Mouse (Mus musculus) hindbrain, embryonic 15.5 days (tissue): ENCODE measurements at regions not wholly inside any gene's neighbourhood (a gene's known extent, or its start where the extent isn't known, plus 50 kb on each side); places are given as distances from the start of the nearest gene placed in this dataset.

Source experiments
- ATAC-seq: fragments of 200-750 bp; cut with Nextera tagmentation; 2 replicates; pipeline ENCODE4 v1.8.0; 2017; ENCODE audit warnings: low read depth, moderate number of reproducible peaks, moderate TSS enrichment; ENCODE audit not compliant: low FRiP score
- H3K27ac ChIP-seq: fragments of 300-500 bp; sonication (generic); replicated peaks from 2 replicates; pipeline ENCODE4 v1.5.1; 2015; ENCODE audit warnings: mild to moderate bottlenecking, inconsistent platforms
- H3K27me3 ChIP-seq: fragments of 300-500 bp; sonication (generic); 2 replicates; pipeline ENCODE4 v1.6.1; 2015; ENCODE audit warnings: control low read depth, inconsistent platforms
- H3K36me3 ChIP-seq: fragments of 300-500 bp; sonication (generic); 2 replicates; pipeline ENCODE4 v1.6.1; 2015; ENCODE audit warnings: control low read depth, inconsistent platforms
- H3K4me1 ChIP-seq: fragments of 300-500 bp; sonication (generic); replicated peaks from 2 replicates; pipeline ENCODE4 v1.6.1; 2015; ENCODE audit warnings: control low read depth, inconsistent platforms
- H3K4me2 ChIP-seq: fragments of 300-500 bp; sonication (generic); 2 replicates; pipeline ENCODE4 v1.6.1; 2015; ENCODE audit warnings: moderate library complexity, mild to moderate bottlenecking, inconsistent platforms
- H3K4me3 ChIP-seq: fragments of 300-500 bp; sonication (generic); 2 replicates; pipeline ENCODE4 v1.5.1; 2015; ENCODE audit warnings: mild to moderate bottlenecking, inconsistent platforms
- H3K9ac ChIP-seq: fragments of 300-500 bp; sonication (generic); 2 replicates; pipeline ENCODE4 v1.6.1; 2015; ENCODE audit warnings: inconsistent platforms
- H3K9me3 ChIP-seq: fragments of 300-500 bp; sonication (generic); 2 replicates; pipeline ENCODE4 v1.6.1; 2016; ENCODE audit warnings: control low read depth, inconsistent platforms
- WGBS: fragments of 180-500 bp; shearing (Covaris S2); methylation state at CpG from one replicate; pipeline ENCODE4 v1.1.7; 2015; 5-methylcytosine and 5-hydroxymethylcytosine counted together

DNA sequence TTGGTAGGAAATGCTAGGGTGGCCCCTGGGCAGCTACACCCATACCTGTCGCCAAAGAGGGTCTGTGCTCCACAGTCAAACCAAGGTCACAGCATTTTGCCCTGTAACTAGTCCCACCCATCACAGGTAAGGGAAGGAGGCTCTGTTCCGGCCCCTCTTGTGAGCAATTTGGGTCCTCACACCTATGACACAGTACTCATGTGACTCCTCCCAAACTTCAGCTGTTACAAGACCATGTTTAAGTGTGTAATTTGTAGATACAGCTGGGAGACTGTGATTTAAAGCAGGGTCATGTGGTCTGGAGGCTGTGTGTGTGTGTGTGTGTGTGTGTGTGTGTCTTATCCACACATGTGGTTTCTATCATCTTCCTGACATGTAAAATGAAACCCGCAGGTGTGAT lies 306.3 kb upstream of the Atp5g3 start:
- 94% methylated on average over 3 of the region's 3 CpGs for WGBS
- H3K36me3 ChIP-seq: no peaks in the 10 kb centered on the region
- H3K4me2 ChIP-seq: no peak overlapping the region
- no peak overlapping the region for H3K9ac ChIP-seq
- no peaks in the 10 kb centered on the region for H3K9me3 ChIP-seq
- H3K4me3 ChIP-seq: no peak overlapping the region
- no peaks in the 10 kb centered on the region for H3K4me1 ChIP-seq
- no peak overlapping the region for H3K27ac ChIP-seq
- no peaks in the 10 kb centered on the region for H3K27me3 ChIP-seq
- no peak for ATAC-seq

GRCm38 (mm10) chr2:74210210-74210609 lies 299.1 kb upstream of the Atp5g3 start:
- peak; percentile 42; the same call in 1 of the 2 replicates for ATAC-seq
- Histone ChIP-seq H3K27ac (no peak overlapping the region), H3K4me2 (no peak overlapping the region), H3K4me3 (no peak overlapping the region), H3K36me3 (no peaks in the 10 kb centered on the region), H3K9ac (no peak overlapping the region), H3K9me3 (no peaks in the 10 kb centered on the region), H3K4me1 (peaks cover 9% of the 10 kb centered on the region), H3K27me3 (no peaks in the 10 kb centered on the region)
- 37% methylated on average over 9 of the region's 9 CpGs for WGBS

DNA sequence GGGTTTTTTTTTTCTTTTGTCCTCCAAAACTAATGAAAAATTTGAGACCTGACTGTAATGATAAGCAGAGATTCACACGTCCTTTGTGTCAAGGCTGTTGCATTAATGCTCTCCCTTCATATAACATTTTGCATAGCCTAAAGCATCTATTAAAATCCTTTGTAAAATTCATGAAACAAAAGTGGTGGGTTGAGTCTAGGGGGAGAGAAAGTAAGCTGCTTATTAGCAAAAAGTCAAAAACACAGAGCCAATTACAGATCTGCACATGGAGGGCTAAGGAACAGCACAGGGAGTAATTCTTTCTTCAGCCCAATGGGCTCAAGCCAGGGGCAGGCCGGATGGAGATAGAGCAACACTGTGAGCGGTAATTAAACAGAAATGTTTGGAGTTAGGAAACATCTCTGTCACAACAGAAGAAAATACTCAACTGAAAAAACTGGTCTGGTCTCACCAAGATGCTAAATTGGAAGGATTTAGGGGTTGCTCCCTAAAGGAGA lies 298.3 kb upstream of the Atp5g3 start:
- WGBS: 54% methylated on average over 3 of the region's 3 CpGs
- H3K27ac ChIP-seq: no peak overlapping the region
- H3K27me3 ChIP-seq: no peaks in the 10 kb centered on the region
- H3K4me3 ChIP-seq: no peak overlapping the region
- H3K9ac ChIP-seq: no peak overlapping the region
- H3K4me2 ChIP-seq: no peak overlapping the region
- no peaks in the 10 kb centered on the region for H3K9me3 ChIP-seq
- no peaks in the 10 kb centered on the region for H3K36me3 ChIP-seq
- no peak for ATAC-seq
- peaks cover 9% of the 10 kb centered on the region for H3K4me1 ChIP-seq

- H3K27ac ChIP-seq: no peak overlapping the region
- 54% methylated on average over 10 of the region's 10 CpGs for WGBS
- no peak overlapping the region for H3K9ac ChIP-seq
- no peak overlapping the region for H3K4me3 ChIP-seq
- H3K4me2 ChIP-seq: no peak overlapping the region
- H3K27me3 ChIP-seq: no peaks in the 10 kb centered on the region
- ATAC-seq: no peak
- no peaks in the 10 kb centered on the region for H3K36me3 ChIP-seq
- peaks cover 9% of the 10 kb centered on the region for H3K4me1 ChIP-seq
- H3K9me3 ChIP-seq: no peaks in the 10 kb centered on the region
These were observed 296.3 kb upstream of the Atp5g3 start for GRCm38 (mm10) chr2:74207440-74207839.

GRCm38 (mm10) chr2:74202776-74203175 lies 291.6 kb upstream of the Atp5g3 start:
- Histone ChIP-seq H3K4me2 (no peak overlapping the region), H3K27me3 (no peaks in the 10 kb centered on the region), H3K27ac (no peak overlapping the region), H3K4me3 (no peak overlapping the region), H3K36me3 (no peaks in the 10 kb centered on the region), H3K9me3 (no peaks in the 10 kb centered on the region), H3K4me1 (peaks cover 13% of the 10 kb centered on the region; the same call in 1 of the 2 replicates), H3K9ac (no peak overlapping the region)
- no peak for ATAC-seq
- 66% methylated on average over 3 of the region's 3 CpGs for WGBS

GRCm38 (mm10) chr2:74201608-74202323 lies 290.6 kb upstream of the Atp5g3 start:
- ATAC-seq: no peak
- no peaks in the 10 kb centered on the region for H3K36me3 ChIP-seq
- WGBS: 28% methylated on average over 11 of the region's 11 CpGs

DNA sequence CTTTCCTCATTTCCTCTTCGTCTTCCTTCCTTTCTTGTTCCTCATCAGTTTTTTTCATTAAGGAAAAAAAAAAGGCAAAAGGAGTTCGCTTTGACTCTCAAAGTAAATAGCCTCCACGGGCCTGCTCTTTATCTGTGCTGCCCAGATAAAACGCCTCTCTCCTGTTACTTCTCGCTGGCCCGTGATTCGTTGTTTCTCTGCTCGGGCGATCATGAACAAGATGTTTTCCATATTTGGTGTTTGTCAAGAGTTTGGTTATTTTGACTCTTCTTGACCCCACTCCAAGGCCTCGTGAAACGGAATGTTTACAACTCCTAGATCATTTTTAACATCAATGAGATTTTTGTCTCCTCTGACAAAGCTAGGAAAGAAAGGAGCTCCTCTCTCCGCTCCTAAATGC lies 288.4 kb upstream of the Atp5g3 start:
- H3K27ac ChIP-seq: no peak overlapping the region
- no peak overlapping the region for H3K4me2 ChIP-seq
- no peaks in the 10 kb centered on the region for H3K27me3 ChIP-seq
- H3K36me3 ChIP-seq: no peaks in the 10 kb centered on the region
- no peak overlapping the region for H3K4me3 ChIP-seq
- H3K9ac ChIP-seq: no peak overlapping the region
- ATAC-seq: no peak
- H3K9me3 ChIP-seq: no peaks in the 10 kb centered on the region
- 55% methylated on average over 12 of the region's 12 CpGs for WGBS
- peaks cover 9% of the 10 kb centered on the region; the same call in 1 of the 2 replicates for H3K4me1 ChIP-seq

More at GRCm38 (mm10) chr2:74201608-74202323, 290.6 kb upstream of the Atp5g3 start:
- no peak overlapping the region for H3K4me3 ChIP-seq
- H3K27ac ChIP-seq: no peak overlapping the region
- H3K9me3 ChIP-seq: no peaks in the 10 kb centered on the region
- no peaks in the 10 kb centered on the region for H3K27me3 ChIP-seq
- H3K4me1 ChIP-seq: peaks cover 9% of the 10 kb centered on the region; the same call in 1 of the 2 replicates
- no peak overlapping the region for H3K4me2 ChIP-seq
- H3K9ac ChIP-seq: no peak overlapping the region

DNA sequence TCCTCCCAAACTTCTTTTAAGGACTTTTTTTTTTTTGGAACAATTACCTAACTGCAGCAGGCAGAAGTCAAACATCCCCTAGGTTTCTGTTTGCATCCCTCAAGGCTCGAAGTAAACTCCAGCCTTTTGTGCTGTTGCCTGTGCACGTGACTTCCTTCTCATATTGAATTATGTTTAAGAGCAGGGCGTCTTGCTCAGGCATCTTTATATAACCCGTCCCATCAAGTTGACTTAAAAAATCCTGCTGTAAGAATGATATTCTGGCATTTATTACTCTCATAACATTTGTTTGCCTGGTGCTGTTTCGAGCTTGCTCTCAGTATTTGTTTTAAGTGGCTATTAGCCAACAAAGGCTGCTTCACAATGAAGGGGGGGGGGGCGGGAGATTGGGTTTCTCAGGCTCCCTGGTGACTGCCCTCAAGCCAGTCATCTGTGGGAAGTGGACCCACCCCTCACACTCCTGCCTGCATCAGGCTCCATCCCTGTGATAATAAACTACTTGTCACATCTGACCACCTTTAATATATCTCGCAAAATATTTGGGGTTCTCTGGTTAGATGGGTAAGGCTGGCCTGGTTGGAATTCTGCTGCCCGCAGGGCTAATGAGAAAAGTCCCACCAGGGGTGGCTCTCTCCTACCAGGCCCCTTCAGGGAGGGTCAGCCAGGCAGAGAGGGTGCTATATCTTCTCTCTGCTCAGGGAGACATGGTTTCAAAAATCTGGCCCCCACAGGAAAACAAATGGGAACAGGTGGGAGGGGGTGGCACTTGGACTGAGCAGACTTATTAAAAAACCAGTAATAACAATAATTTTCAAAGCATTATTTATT lies 277.1 kb upstream of the Atp5g3 start:
- Histone ChIP-seq H3K4me2 (no peak overlapping the region), H3K4me1 (no peaks in the 10 kb centered on the region), H3K27ac (no peak overlapping the region), H3K27me3 (no peaks in the 10 kb centered on the region), H3K4me3 (no peak overlapping the region), H3K36me3 (no peaks in the 10 kb centered on the region), H3K9ac (no peak overlapping the region), H3K9me3 (no peaks in the 10 kb centered on the region; the same call in 1 of the 2 replicates)
- 30% methylated on average over 8 of the region's 8 CpGs for whole genome bisulfite sequencing
- ATAC-seq: no peak

- no peaks in the 10 kb centered on the region for H3K36me3 ChIP-seq
- ATAC-seq: no peak
- H3K9me3 ChIP-seq: no peaks in the 10 kb centered on the region
- WGBS: 77% methylated on average over 1 of the region's 1 CpGs
- H3K27ac ChIP-seq: no peak overlapping the region
- no peak overlapping the region for H3K4me2 ChIP-seq
- no peaks in the 10 kb centered on the region for H3K27me3 ChIP-seq
- no peaks in the 10 kb centered on the region for H3K4me1 ChIP-seq
- no peak overlapping the region for H3K9ac ChIP-seq
- no peak overlapping the region for H3K4me3 ChIP-seq
These were observed 267.0 kb upstream of the Atp5g3 start for GRCm38 (mm10) chr2:74178106-74178505.

DNA sequence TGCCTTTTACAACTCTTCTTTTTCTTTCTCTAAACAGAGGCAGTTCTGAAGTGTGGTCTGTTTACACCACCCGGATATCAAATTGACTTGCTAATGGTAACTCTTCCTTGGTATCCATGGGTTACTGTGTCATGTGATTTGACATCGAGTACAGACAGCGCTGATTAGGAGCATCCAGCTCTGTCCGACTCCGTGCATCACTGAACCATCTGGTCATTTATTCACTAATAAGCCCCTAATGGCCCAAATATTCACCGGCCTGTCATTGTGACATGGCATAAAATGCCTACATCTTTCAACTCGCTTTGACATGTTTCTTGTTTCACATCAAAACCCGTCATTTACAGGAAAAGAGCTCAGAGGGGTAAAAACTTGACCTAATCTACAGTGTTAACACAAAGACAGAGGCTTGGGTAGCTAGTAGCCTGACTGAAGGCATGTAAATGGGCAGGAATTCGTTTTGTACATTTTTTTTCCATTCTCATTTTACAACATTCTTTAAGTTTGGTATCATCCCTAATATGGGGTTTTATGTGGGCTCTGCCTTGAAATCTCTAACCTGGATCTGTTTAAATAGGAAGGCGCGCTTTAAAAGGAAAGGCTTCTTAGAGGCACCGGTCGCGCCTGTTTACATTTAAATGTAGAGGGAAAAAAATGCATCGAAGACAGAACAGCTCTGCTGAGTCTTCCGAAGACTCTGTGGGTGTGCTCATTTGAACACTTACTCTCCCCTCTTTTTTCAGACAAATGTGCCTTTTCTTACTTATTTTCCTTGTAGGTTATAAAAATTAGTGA lies 257.8 kb upstream of the Atp5g3 start:
- Histone ChIP-seq H3K4me3 (no peak overlapping the region), H3K27ac (no peak overlapping the region), H3K36me3 (no peaks in the 10 kb centered on the region), H3K4me2 (peak overlapping the region; percentile 27; the same call in 1 of the 2 replicates), H3K4me1 (peaks cover 13% of the 10 kb centered on the region), H3K27me3 (no peaks in the 10 kb centered on the region), H3K9ac (no peak overlapping the region), H3K9me3 (no peaks in the 10 kb centered on the region)
- WGBS: 21% methylated on average over 16 of the region's 16 CpGs
- peak; percentile 80 for ATAC-seq

- no peak for ATAC-seq
- Histone ChIP-seq H3K36me3 (no peaks in the 10 kb centered on the region), H3K27ac (no peak overlapping the region), H3K27me3 (no peaks in the 10 kb centered on the region), H3K9me3 (no peaks in the 10 kb centered on the region), H3K4me3 (no peak overlapping the region), H3K4me2 (no peak overlapping the region), H3K4me1 (peaks cover 13% of the 10 kb centered on the region), H3K9ac (no peak overlapping the region)
- WGBS: 82% methylated on average over 17 of the region's 17 CpGs
These were observed 257.2 kb upstream of the Atp5g3 start for GRCm38 (mm10) chr2:74168307-74168706.
